Comparison of ENCODE assay signal across 24 mouse cellular contexts in the genomic region with DNA sequence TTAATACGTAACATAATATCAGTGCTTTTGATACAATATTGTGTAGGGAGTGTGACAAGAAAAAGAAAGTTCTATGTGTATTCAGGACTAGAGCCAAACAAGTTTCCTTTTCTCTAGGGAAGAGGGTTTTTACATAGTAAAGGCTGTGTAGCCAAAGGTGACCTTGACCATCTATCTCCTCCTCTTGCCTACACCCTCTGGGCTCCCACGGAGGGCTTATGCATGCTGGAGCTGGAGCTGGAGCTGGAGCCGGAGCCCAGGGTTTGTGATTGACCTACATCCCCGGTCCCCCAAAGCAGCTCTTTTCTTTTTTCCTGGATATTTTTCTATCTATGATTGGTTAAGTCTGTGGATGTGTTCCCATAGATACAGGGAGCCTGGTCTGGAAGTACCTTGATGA.
"Had no signal": no experiment of that assay in that cellular context is flagged by ENCODE, and none has a peak within 500 bp of the region (broad histone marks: within the 10 kb centered on the region; RNA-seq: fewer than 3 reads in every experiment).

No protein-coding gene starts in this region.

- DNase-seq: kidney, adult 8-10 months; kidney, postnatal 10 days; kidney, postnatal 36 days; left cerebral cortex, postnatal 4 days; liver, postnatal 0 days; lung, postnatal 10 days; lung, postnatal 36 days; right cerebral cortex, adult 18-20 months; right cerebral cortex, postnatal 14 days; right cerebral cortex, postnatal 4 days; thymus, adult 18-20 months; thymus, postnatal 36 days had no signal

- H3K27ac ChIP-seq: kidney, embryonic 15.5 days; limb, embryonic 12.5 days; limb, embryonic 15.5 days; liver, embryonic 14.5 days; lung, embryonic 15.5 days; midbrain, embryonic 10.5 days; midbrain, embryonic 15.5 days; neural tube, embryonic 12.5 days; neural tube, embryonic 15.5 days; stomach, postnatal 0 days had no signal

- H3K4me3 ChIP-seq: kidney, embryonic 15.5 days; limb, embryonic 12.5 days; limb, embryonic 15.5 days; lung, embryonic 15.5 days; megakaryocyte, embryonic 14.5 days; midbrain, embryonic 10.5 days; midbrain, embryonic 15.5 days; neural tube, embryonic 12.5 days; neural tube, embryonic 15.5 days had no signal

- H3K9ac ChIP-seq: kidney, embryonic 15.5 days; limb, embryonic 12.5 days; limb, embryonic 15.5 days; liver, embryonic 14.5 days; liver, postnatal 0 days; lung, embryonic 15.5 days; midbrain, embryonic 15.5 days; neural tube, embryonic 12.5 days; neural tube, embryonic 15.5 days had no signal

- H3K4me2 ChIP-seq: kidney, embryonic 15.5 days; limb, embryonic 12.5 days; limb, embryonic 15.5 days; liver, embryonic 11.5 days; lung, embryonic 15.5 days; midbrain, embryonic 15.5 days; neural tube, embryonic 12.5 days; neural tube, embryonic 15.5 days had no signal

- H3K4me1 ChIP-seq: lung, embryonic 15.5 days had no signal

- H3K36me3 ChIP-seq: kidney, embryonic 15.5 days; limb, embryonic 12.5 days; limb, embryonic 15.5 days; lung, embryonic 15.5 days; midbrain, embryonic 10.5 days; midbrain, embryonic 15.5 days; neural tube, embryonic 12.5 days; neural tube, embryonic 15.5 days had no signal

- H3K27me3 ChIP-seq: kidney, embryonic 15.5 days; limb, embryonic 15.5 days; lung, embryonic 15.5 days; megakaryocyte, embryonic 14.5 days; midbrain, embryonic 15.5 days; neural tube, embryonic 12.5 days; neural tube, embryonic 15.5 days had no signal

- ATAC-seq: liver, postnatal 0 days; midbrain, embryonic 15.5 days had no signal

- H3K9me3 ChIP-seq: kidney, embryonic 15.5 days; limb, embryonic 12.5 days; limb, embryonic 15.5 days; lung, embryonic 15.5 days; megakaryocyte, embryonic 14.5 days; midbrain, embryonic 10.5 days; midbrain, embryonic 15.5 days; neural tube, embryonic 12.5 days; neural tube, embryonic 15.5 days had no signal
